Mouse (Mus musculus): ENCODE measurements around the gene Tent4a.
A peak's percentile ranks its signal among the peaks of the same experiment; 100 is the strongest.

Tent4a gene

GRCm38 (mm10) chr13:69547488-69548180 is 13.2 kb upstream of the Tent4a start:
- no peak for DNase-seq (ENCODE audit: low spot score in 2 of 2)

- no peak for DNase-seq (ENCODE audit: low spot score in 2 of 2)
Measured at GRCm38 (mm10) chr13:69545019-69545418, 10.6 kb upstream of the Tent4a start.

- DNase-seq (ENCODE audit: low spot score in 2 of 2): no peak
Measured at GRCm38 (mm10) chr13:69543595-69543994, 9.2 kb upstream of the Tent4a start.

DNA sequence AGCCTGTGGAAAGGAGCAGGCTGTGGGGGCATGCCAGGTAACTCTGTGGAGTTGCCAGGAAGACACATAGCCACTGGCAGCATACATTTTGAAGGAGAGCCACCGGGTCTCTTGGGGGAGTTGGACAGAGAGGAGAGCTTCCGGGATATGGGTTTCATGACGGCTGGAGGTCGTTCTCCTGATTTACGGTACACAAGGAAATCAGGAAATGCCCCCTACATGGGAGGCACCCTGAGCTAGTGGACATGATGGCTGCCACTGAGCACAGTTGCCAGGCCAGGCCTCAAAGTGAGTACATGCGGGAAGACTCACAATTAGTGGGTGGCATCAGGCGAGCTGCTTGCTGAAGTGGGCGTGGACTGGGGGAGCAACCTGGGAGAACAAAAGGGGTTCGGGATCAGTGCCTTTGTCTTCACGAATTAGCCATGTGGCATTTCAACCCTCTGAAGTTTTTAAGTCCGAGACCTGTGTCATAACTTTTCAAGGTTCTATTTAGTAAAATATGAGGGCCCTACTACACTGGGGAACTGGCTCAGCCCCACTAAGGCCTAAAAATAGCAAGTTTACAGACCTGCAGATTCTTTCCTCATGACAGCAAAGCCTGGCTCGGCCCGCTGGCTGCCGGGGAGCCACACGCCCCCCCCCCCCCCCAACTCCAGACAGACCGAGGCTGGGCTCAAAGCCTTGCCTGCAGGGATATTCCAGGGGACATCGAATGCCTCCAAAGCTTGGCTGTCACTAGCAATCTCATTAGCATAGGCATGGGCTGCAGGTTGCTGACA is 8.3 kb upstream of the Tent4a start:
- DNase-seq (ENCODE audit: low spot score in 2 of 2): no peak

DNA sequence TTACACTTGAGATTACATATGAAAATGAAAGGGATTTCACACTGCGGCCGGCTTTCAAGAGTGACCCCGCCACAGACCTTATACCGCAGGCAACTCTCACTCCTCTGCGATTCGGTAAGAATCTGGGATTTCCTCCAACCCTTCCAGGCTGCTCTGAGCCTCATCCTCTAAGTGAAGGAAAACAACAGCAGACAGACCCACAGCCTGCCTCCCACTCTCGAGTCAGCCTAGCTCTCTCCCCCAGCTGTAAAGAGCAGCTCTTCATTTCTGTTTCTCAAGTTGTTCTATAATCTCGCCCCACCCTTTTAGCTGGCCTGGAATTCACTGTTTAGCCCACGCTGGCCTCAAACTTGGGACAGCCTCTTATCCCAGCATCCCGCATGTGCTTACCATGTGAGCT is 7.4 kb upstream of the Tent4a start:
- peak; percentile 60 to 76 for DNase-seq (ENCODE audit: low spot score in 2 of 2)

- no peak for DNase-seq (ENCODE audit: low spot score in 2 of 2)
Measured at GRCm38 (mm10) chr13:69541209-69541608, 6.8 kb upstream of the Tent4a start.

DNA sequence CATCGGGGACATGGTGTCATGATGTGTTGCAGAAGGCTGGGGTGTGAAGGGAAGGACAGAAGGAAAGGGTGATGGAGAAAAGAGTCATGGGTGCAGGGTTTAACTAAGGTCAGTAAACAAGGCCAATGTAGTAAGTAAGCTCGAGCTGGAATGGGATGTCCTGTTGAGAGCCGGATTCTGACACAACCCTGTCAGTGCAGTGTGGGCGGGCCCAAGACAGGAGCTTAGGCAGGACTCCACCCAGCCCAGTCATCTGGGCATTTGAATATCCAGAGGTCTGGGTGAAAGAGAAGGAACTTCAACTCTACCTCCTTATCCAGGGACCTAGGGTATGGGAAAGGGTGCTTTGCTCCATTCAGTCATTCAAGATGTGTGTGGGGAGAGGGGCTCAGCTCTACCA is 3.9 kb upstream of the Tent4a start:
- DNase-seq (ENCODE audit: low spot score in 2 of 2): no peak

GRCm38 (mm10) chr13:69537366-69537765 is 2.9 kb upstream of the Tent4a start:
- DNase-seq (ENCODE audit: low spot score in 2 of 2): no peak

GRCm38 (mm10) chr13:69536021-69536420 is 1.6 kb upstream of the Tent4a start:
- no peak for DNase-seq (ENCODE audit: low spot score in 2 of 2)

DNA sequence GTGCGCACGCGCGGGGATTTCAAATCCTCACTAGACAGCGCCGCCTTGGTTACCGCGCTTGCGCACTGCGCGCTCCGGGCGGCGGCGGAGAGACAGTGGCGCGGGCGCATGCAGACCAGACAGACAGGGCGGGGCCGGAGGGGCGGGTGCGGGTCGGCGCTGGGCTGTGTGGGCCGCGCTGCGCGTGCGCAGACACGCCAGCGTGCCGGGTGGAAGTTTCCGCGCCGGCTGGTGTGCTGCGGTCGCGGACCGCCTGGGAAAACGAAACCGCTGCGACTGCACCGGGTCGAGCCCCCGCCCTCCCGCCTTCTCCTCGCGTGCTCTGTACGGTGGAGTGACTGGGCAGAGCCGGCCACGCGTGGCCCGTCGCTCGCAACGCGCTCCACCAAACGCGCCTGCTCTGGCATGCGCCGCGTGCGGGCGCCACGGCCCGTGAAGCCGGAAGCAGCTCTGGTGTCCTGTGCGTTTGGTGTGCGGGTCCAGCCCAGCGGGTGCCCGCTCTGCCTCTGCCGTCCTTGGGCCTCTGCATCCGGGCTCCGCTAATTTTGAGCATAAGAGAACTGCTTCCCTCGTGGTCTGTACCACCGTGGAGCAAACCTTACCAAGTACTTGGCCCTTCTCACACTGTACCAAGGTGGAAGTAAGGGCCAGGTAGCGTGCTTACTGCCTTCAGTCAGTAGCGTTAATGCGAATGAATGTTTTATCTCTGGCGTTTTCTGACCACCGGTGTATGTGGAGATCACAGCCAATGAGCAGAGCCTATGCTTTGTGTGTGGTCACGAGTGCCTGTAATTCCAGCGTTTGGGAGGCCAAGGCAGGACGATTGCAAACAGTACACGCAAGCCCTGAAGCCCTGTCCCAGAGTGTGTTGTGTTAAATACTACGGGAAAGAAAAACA is 486 bp upstream of the Tent4a start:
- DNase-seq (ENCODE audit: low spot score in 2 of 2): peak; percentile 94 to 97

DNA sequence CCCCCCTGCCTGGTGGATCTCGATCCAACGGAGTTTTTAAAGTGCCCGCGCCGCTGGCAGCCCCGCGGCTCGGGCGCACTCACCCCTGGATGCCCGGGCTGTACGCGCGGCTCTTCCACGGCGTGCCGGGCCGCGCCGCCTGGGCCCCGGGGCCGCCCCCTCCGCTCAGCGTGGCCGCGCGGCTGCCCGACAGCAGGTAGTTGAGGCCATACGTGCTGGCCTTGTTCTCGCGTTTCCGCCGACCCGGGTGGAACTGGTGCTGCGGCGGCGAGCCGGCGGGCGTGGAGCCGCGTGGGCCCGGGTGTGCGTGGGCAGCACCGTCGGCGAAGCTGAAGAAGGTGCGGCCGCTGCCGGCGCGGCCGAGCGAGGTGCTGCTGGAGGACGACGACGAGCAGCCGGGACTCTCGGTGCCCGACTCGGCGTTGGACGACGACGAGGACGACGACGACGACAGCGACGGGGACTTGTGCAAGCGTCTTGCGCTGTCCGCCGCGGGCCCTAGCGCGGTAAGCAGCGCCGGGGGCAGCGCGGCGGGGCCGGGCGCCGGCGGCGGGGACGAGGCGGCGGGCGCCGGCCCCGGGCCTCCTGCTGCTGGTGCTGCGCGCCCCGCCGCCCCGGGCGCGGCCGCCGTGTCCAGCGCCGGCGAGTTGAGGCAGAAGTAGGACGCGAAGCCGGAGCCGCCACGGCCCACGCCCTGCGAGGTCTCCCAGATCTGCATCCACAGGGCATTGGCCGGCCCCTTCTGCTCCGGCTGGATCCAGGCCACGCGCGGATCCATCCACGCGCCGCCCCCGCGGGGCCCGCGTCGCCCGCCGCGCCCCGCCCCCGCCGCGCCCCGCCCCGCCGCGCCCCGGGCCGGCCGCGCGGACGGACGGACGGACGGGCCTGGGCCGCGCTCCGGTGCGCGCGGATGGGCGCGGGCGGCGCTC is 748 bp downstream of the Tent4a start, which contains the start of gene Nsun2:
Gene Nsun2, plus strand, starts transcription at position 342 of the 929 bp plus-strand sequence.
- DNase-seq (ENCODE audit: low spot score in 2 of 2): peak; percentile 46 to 51

- DNase-seq (ENCODE audit: low spot score in 2 of 2): no peak
Measured at GRCm38 (mm10) chr13:69532893-69533404, 1.5 kb downstream of the Tent4a start.

DNA sequence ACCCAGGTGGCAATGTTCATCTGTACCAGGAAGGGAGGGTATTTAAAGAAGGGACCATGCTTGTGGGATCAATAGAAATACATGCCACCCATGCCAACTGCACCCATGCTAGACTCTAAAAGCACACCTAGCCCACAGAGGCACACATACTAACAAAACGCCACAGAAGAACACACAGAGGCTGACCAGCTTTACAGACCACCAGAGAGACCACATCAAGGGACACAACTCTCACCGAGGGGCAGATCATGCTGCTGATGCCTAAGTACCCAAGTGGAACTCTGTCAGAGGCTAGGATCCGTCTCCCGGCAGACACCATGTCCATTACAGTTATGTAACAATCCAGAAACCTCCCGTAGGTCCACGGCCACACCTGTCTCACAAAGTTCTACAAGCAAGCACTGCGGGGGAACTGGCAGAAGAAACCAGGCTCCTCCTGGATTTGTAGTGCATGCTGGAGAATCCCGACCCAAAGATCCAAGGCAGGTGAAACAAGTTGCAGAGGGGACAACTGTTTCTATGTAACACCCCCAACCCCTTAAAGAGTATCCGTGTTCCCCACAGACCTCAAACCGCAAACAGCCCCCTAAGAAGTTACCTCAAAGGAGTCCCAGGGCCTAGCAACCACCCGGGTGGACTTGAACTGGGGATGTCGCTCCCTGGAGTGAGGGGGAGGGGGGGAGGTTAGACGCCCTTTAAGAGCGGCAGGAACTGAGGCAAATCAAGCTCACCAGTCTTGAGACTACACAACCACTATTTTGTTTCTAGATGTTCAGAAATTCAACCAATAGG is 2.1 kb downstream of the Tent4a start:
- DNase-seq (ENCODE audit: low spot score in 2 of 2): no peak

GRCm38 (mm10) chr13:69531431-69531830 is 3.0 kb downstream of the Tent4a start:
- DNase-seq (ENCODE audit: low spot score in 2 of 2): no peak

GRCm38 (mm10) chr13:69530951-69531350 is 3.5 kb downstream of the Tent4a start:
- DNase-seq (ENCODE audit: low spot score in 2 of 2): no peak

- no peak for DNase-seq (ENCODE audit: low spot score in 2 of 2)
Measured at GRCm38 (mm10) chr13:69530156-69530555, 4.3 kb downstream of the Tent4a start.

DNA sequence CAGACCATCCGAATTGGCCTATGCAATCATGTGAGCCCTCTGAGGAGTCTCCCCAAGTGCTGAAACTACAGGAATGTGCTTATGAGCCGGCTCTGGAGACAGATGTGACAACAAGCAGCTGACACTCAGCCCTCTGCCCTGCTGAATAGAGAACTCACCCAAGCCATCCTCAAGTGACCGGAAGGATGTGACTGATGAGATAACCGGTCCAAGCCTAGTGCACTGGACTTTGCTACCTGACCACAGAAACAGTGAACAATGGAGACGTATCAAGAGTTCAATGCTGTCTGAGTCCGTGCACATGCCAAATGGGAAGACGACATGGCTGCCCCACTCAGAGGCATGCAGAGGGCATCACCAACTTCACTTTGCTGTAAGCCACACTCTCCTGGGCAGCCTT is 5.9 kb downstream of the Tent4a start:
- DNase-seq (ENCODE audit: low spot score in 2 of 2): no peak

- no peak for DNase-seq (ENCODE audit: low spot score in 2 of 2)
Measured at GRCm38 (mm10) chr13:69525867-69526266, 8.6 kb downstream of the Tent4a start.

DNA sequence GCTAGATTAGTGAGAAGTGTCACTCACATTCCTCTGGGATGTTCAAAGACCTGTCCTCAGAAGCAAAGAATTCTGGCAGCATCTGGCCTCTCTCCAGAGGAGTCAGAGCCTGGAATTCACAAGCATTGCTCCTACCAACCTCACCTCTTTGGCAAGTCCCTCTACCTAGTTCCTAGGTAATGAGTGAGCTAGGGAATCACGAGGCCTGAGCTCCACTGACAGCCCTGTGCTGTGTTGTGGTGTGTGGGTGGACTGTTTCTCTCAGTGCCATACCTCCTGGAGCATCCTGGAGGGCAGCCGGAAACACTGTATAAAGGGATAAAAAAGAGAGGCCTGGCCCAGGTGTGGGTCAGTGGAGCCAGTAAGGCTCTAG is 10.3 kb downstream of the Tent4a start:
- DNase-seq (ENCODE audit: low spot score in 2 of 2): no peak
